Mouse (Mus musculus) lung, embryonic 15.5 days (tissue): ENCODE measurements around the gene Tmem88. TPM values are rescaled to one million over a fixed set of nuclear protein-coding genes. Genes with fewer than 3 reads are reported as not detected.
A peak's percentile ranks its signal among the peaks of the same experiment; 100 is the strongest.

ENCODE experiments used
- ATAC-seq: fragments of 200-750 bp; cut with Nextera tagmentation; 2 replicates; pipeline ENCODE4 v1.8.0; 2017; ENCODE audit warnings: moderate number of reproducible peaks, borderline replicate concordance; ENCODE audit not compliant: low FRiP score, low TSS enrichment; ENCODE audit errors: extremely low read depth
- H3K27ac ChIP-seq: fragments of 300-500 bp; sonication (generic); 2 replicates; pipeline ENCODE4 v1.5.1; 2015; ENCODE audit warnings: moderate library complexity, mild to moderate bottlenecking, inconsistent platforms
- H3K27me3 ChIP-seq: fragments of 300-500 bp; sonication (generic); 2 replicates; pipeline ENCODE4 v1.6.1; 2015; ENCODE audit warnings: inconsistent platforms
- H3K36me3 ChIP-seq: fragments of 300-500 bp; sonication (generic); 2 replicates; pipeline ENCODE4 v1.6.1; 2015; ENCODE audit warnings: inconsistent platforms
- H3K4me1 ChIP-seq: fragments of 300-500 bp; sonication (generic); 2 replicates; pipeline ENCODE4 v1.6.1; 2015; ENCODE audit warnings: inconsistent platforms
- H3K4me2 ChIP-seq: fragments of 300-500 bp; sonication (generic); 2 replicates; pipeline ENCODE4 v1.6.1; 2015; ENCODE audit warnings: inconsistent platforms, mild to moderate bottlenecking, moderate library complexity
- H3K4me3 ChIP-seq: fragments of 300-500 bp; sonication (generic); 2 replicates; pipeline ENCODE4 v1.5.1; 2015; ENCODE audit warnings: mild to moderate bottlenecking, inconsistent platforms
- H3K9ac ChIP-seq: fragments of 300-500 bp; sonication (generic); 2 replicates; pipeline ENCODE4 v1.6.1; 2015; ENCODE audit warnings: inconsistent platforms
- H3K9me3 ChIP-seq: fragments of 300-500 bp; sonication (generic); 2 replicates; pipeline ENCODE4 v1.6.1; 2016; ENCODE audit warnings: inconsistent platforms
- WGBS: fragments of 180-500 bp; shearing (Covaris S2); methylation state at CpG from one replicate; pipeline ENCODE4 v1.1.7; 2015; 5-methylcytosine and 5-hydroxymethylcytosine counted together
- polyA plus RNA-seq: library from polyadenylated mRNA; unstranded; fragments of >200 nt; fragmentation: Nextera tagmentation; extraction: Ambion mirVana; gene quantifications from 2 replicates; pipeline ENCODE4 v1.2.1, GENCODE M21; 2015

The Tmem88 gene
- polyA plus RNA-seq, 1 experiment from 2014 or later = 46.7 TPM

DNA sequence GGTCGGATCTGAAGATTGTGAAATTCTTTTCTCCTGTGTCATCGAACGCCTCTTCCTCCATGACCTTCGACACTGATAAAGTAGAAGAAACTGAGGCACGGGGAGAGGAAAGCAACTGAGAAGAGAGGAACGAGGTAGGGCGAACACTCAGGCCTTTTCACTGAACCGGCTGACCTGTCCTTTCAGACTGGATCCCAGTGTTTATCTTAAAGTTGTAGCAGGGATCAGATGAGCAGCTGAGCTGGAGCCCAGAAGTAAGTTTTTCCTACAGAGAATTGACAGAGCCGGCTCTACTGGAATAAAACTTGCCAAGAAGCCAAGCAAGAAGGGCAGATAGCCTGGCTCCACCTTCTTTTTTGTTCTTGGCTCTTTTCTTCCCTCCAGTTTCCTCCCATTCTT lies 27.2 kb downstream of the Tmem88 start:
- peaks cover 43% of the 10 kb centered on the region for H3K4me1 ChIP-seq
- H3K9ac ChIP-seq = peak overlapping the region; percentile 7
- ATAC-seq = no peak
- peak overlapping the region; percentile 45 for H3K4me2 ChIP-seq
- H3K27me3 ChIP-seq = no peaks in the 10 kb centered on the region
- no peaks in the 10 kb centered on the region for H3K9me3 ChIP-seq
- peak overlapping the region; percentile 4; the same call in 1 of the 2 replicates for H3K4me3 ChIP-seq
- 14% methylated on average over 9 of the region's 9 CpGs for WGBS
- peak overlapping the region; percentile 85 for H3K27ac ChIP-seq
- H3K36me3 ChIP-seq = peaks cover 18% of the 10 kb centered on the region; the same call in 1 of the 2 replicates

DNA sequence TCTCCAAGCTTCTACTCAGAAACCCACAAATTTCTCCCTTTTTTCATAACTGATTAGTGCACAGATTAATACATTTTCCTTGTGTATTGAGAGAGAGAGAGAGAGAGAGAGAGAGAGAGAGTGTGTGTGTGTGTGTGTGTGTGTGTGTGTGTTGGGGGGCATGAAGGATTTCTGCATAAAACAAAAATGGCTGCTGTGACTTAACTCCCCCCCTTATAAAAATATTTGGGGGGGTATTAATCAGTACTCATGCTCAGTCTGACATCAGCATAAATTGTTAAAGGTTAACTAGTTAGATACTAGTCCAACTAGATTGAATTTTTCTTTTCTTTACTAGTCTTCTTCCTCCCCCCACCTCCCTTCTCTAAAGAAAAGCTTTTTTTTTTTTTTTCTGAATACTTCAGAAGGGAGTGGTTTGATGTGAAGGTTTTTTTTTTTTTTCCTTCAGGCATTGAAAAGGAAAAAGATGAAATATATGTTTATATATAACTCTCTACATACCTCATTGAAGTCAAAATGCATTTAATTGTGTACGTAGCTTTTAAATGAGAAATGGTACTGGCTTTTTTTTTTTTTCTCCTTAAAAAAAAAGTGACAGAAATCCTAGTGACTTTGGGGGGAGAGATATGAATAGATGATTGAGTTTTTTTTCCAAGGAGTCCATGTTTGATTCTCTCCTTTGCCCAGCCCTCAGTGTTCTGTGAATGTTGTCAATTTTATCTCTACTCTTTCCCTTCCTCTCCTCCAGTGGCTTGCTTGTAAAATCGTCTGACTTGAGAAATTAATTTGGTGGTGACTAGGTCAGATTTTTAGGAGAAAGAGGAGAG lies 27.8 kb downstream of the Tmem88 start:
- peak overlapping the region; percentile 83 for H3K4me2 ChIP-seq
- H3K4me3 ChIP-seq = peak overlapping the region; percentile 87
- peak overlapping the region; percentile 99 for H3K9ac ChIP-seq
- ATAC-seq = no peak
- no peaks in the 10 kb centered on the region for H3K9me3 ChIP-seq
- H3K27ac ChIP-seq = peak overlapping the region; percentile 100
- peaks cover 49% of the 10 kb centered on the region for H3K4me1 ChIP-seq
- peaks cover 15% of the 10 kb centered on the region; the same call in 1 of the 2 replicates for H3K36me3 ChIP-seq
- WGBS = 14% methylated on average over 2 of the region's 2 CpGs
- H3K27me3 ChIP-seq = no peaks in the 10 kb centered on the region

GRCm38 (mm10) chr11:69369215-69369989 lies 28.6 kb downstream of the Tmem88 start, which contains the start of gene Chd3:
Gene Chd3, minus strand, starts transcription at chr11:69369406.
- Histone ChIP-seq H3K9ac (peak within 1 kb of the TSS; percentile 99), H3K4me3 (peak within 1 kb of the TSS; percentile 87), H3K27ac (peak within 1 kb of the TSS; percentile 100), H3K4me1 (peaks cover 57% of the 10 kb centered on the region), H3K27me3 (no peaks in the 10 kb centered on the region), H3K9me3 (no peaks in the 10 kb centered on the region), H3K36me3 (peaks cover 15% of the 10 kb centered on the region; the same call in 1 of the 2 replicates), H3K4me2 (peak within 1 kb of the TSS; percentile 83)
- 1% methylated on average over 11 of the region's 34 CpGs for WGBS
- no peak for ATAC-seq

GRCm38 (mm10) chr11:69368356-69369214 lies 29.4 kb downstream of the Tmem88 start:
- WGBS = under 1% methylated on average over 69 of the region's 106 CpGs
- Histone ChIP-seq H3K4me1 (peaks cover 65% of the 10 kb centered on the region), H3K9ac (peak overlapping the region; percentile 99), H3K27ac (peak overlapping the region; percentile 100), H3K27me3 (no peaks in the 10 kb centered on the region), H3K36me3 (peaks cover 16% of the 10 kb centered on the region), H3K4me3 (peak overlapping the region; percentile 87), H3K9me3 (no peaks in the 10 kb centered on the region), H3K4me2 (peak overlapping the region; percentile 83)
- ATAC-seq = no peak

DNA sequence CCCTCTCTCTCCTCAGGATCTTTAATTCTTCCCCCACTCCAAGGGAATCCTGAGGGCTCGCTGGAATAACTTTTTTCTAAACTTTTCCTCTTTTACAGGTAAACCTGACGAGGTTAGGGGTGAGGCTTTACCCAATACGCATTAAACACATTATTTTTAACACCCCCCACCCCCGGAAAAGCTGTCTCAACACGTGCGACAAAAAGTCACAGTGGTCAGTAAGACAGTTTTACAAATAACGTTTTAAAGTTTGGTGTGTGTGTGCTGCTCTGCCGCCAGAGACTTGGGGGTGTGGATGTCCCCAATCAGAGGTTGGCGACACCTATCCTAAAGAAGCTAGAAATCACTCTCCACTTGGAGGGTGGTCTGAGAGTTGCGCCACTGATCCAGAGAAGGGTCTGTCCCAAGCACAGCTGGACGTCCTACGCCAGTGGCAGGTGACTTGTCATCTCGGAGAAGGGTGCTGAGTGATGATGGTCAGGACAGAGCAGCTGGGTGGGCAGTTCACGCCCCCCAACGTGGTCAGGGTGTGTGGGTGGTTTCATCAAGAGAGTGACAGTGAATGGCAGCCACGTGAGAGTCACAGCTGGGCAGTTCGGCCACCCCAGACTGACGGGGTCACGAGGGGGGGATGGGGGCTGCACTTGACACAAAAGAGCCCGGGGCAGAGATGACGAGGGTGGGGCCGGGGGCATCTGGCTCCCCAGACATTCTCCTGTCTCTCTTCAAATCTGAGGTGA lies 30.2 kb downstream of the Tmem88 start:
- H3K9ac ChIP-seq = peak overlapping the region; percentile 99
- peak overlapping the region; percentile 87 for H3K4me3 ChIP-seq
- H3K27ac ChIP-seq = peak overlapping the region; percentile 100
- peaks cover 17% of the 10 kb centered on the region for H3K36me3 ChIP-seq
- WGBS = under 1% methylated on average over 22 of the region's 22 CpGs
- H3K4me1 ChIP-seq = peaks cover 67% of the 10 kb centered on the region
- H3K4me2 ChIP-seq = peak overlapping the region; percentile 83
- H3K27me3 ChIP-seq = no peaks in the 10 kb centered on the region
- no peaks in the 10 kb centered on the region for H3K9me3 ChIP-seq
- no peak for ATAC-seq

GRCm38 (mm10) chr11:69366855-69367615 lies 31.0 kb downstream of the Tmem88 start:
- peaks cover 64% of the 10 kb centered on the region for H3K4me1 ChIP-seq
- H3K27ac ChIP-seq = peak overlapping the region; percentile 100

DNA sequence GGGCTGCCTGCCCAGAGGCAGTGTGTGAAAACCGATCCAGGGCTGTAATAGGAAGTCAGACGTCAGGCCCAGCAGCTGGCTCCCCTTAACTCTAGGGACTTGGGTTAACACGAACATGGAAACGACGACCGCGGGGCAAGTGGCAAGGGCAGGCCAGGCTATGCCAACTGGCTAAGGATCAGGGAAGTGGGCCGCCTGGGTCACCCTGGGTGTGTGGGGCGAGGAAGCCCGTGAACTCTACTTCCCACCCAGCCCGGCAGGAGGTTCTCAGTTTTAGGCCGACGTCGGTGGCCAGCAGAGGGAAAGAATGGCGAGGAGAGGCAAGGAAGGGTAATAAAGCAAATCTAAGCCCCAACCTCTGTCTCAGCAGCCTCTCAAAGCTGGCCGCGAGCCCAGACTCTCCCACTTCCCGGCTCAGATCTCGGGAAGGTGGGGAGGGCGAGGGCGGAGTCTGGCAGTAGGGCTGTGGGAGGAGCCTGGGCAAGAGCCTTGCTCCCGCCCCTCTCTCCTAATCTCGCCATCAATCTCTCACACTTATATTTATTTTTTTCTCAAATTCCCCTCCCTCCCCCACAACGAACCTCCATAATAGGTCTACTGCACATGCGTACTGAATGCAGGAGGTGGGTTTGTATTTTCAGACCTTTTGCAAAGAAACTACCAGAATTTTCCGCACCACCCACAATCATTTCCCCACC lies 31.7 kb downstream of the Tmem88 start:
- Histone ChIP-seq H3K4me1 (peaks cover 57% of the 10 kb centered on the region), H3K27me3 (no peaks in the 10 kb centered on the region), H3K4me2 (peak overlapping the region; percentile 83), H3K27ac (peak overlapping the region; percentile 100), H3K9me3 (no peaks in the 10 kb centered on the region), H3K9ac (peak overlapping the region; percentile 59), H3K36me3 (peaks cover 29% of the 10 kb centered on the region), H3K4me3 (peak overlapping the region; percentile 87)
- peak; percentile 84 for ATAC-seq
- under 1% methylated on average over 26 of the region's 26 CpGs for WGBS

More at GRCm38 (mm10) chr11:69366855-69367615, 31.0 kb downstream of the Tmem88 start:
- H3K27me3 ChIP-seq = no peaks in the 10 kb centered on the region
- ATAC-seq = no peak
- 0% methylated on average over 21 of the region's 22 CpGs for WGBS
- peak overlapping the region; percentile 99 for H3K9ac ChIP-seq
- H3K4me2 ChIP-seq = peak overlapping the region; percentile 83
- H3K36me3 ChIP-seq = peaks cover 22% of the 10 kb centered on the region
- H3K4me3 ChIP-seq = peak overlapping the region; percentile 87
- H3K9me3 ChIP-seq = no peaks in the 10 kb centered on the region

DNA sequence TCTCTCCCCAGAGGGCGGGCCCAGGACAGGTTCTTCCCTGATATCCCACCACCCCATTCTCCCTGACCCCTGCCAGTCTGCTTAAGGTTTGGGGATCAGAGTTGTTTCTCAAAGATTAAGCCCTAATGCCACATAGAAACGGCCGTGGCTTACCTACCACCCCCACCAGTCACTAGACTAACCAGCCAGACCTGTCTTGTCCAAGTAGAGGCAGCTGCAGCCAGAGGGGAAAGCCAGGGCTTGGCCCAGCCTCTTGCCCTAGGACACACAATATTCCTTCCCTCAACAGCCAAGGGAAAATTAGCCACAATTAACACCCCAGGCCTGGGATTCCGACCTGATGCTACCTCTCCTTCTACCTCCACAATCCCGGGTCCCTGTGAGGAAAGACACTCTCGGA lies 32.3 kb downstream of the Tmem88 start:
- no peak for ATAC-seq
- Histone ChIP-seq H3K27me3 (no peaks in the 10 kb centered on the region), H3K4me1 (peaks cover 51% of the 10 kb centered on the region), H3K9me3 (no peaks in the 10 kb centered on the region), H3K9ac (peak overlapping the region; percentile 59), H3K36me3 (peaks cover 35% of the 10 kb centered on the region), H3K4me2 (peak overlapping the region; percentile 83), H3K27ac (peak overlapping the region; percentile 100), H3K4me3 (peak overlapping the region; percentile 87)
- WGBS = 18% methylated on average over 6 of the region's 6 CpGs

- WGBS = 1% methylated on average over 6 of the region's 6 CpGs
- peak; percentile 61 for ATAC-seq
- H3K9me3 ChIP-seq = no peaks in the 10 kb centered on the region
- no peaks in the 10 kb centered on the region for H3K27me3 ChIP-seq
- peak overlapping the region; percentile 83 for H3K4me2 ChIP-seq
- peaks cover 47% of the 10 kb centered on the region for H3K4me1 ChIP-seq
- peaks cover 43% of the 10 kb centered on the region for H3K36me3 ChIP-seq
- peak overlapping the region; percentile 100 for H3K27ac ChIP-seq
- 0 out of 2 replicates have a peak overlapping the region, but pooled peaks have one; percentile 59 for H3K9ac ChIP-seq
- H3K4me3 ChIP-seq = peak overlapping the region; percentile 87
These were observed 33.1 kb downstream of the Tmem88 start for GRCm38 (mm10) chr11:69364910-69365309.

DNA sequence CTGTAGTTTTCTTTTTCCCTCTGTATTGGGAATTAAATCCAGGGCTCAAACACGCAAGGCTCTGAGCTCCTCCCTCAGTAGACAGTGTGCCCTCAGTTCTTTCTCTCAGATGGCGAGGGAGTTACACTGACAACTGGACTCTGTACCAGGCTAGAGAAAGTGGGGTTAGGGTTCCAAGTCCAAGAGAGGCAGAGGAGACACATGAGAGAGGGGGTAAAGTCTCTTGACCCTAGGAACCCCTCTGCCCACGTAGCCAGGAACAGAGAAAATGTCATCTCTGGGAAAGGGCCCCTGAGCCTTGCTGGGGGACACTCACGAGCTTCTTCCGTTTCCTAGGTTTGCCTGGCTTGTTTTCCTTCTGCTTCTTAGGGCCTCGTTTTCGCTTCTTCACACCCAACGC lies 33.7 kb downstream of the Tmem88 start:
- Histone ChIP-seq H3K36me3 (peaks cover 49% of the 10 kb centered on the region), H3K4me3 (0 out of 2 replicates have a peak overlapping the region, but pooled peaks have one; percentile 2), H3K9ac (peak overlapping the region; percentile 8), H3K27ac (peak overlapping the region; percentile 100), H3K9me3 (no peaks in the 10 kb centered on the region), H3K4me2 (peak overlapping the region; percentile 83), H3K4me1 (peaks cover 44% of the 10 kb centered on the region), H3K27me3 (no peaks in the 10 kb centered on the region)
- ATAC-seq = no peak
- WGBS = 28% methylated on average over 8 of the region's 8 CpGs
